Mouse (Mus musculus) ovary, postnatal 14 days (tissue): Measurements from ENCODE around the gene Tmem50a.

ENCODE experiments used
- DNase-seq: peaks from one replicate; pipeline ENCODE4 v3.0.0; 2022; ENCODE audit warnings: low spot score

Gene Tmem50a

DNA sequence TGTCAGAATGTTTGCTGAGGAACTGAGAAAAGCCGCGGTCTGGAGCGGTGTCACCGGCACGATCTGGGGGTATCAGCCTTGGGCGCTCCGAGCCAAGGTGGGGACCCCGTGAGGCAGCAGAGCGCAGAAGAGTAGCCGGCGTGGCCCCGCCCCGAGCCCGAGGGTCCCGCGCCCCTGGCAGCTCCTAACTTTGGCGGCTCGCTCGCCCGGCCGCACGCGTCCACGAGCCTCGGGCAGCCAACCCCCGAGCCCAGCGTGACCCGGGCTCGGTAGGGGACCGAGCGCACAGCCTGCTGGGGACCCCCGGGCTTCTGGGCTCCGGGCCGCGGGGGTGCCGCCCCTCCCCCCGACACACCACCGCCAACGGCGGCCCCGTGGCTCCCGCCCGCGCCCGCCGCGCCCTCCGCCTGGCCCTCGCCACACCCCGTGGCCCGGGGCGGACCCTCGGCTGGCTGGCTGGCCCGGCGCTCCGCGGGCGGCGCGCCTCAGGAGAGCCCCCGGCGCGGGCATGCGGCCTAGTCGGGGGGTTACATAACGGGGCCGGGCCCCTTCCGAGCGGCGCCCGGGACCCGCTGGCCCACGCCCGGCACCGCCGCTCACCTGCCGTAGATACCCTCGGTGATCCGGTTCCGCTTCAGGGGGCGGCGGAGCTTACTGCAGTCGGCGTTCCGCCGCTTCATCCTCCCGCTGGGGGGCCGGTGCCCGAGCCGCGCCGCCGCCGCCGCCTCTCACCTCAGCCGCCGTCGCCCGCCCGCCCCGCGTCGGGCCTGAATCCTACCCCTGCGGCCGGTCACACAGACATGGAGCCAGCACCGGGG, 62.2 kb downstream of the Tmem50a start:
- DNase-seq: peak; percentile 13

DNA sequence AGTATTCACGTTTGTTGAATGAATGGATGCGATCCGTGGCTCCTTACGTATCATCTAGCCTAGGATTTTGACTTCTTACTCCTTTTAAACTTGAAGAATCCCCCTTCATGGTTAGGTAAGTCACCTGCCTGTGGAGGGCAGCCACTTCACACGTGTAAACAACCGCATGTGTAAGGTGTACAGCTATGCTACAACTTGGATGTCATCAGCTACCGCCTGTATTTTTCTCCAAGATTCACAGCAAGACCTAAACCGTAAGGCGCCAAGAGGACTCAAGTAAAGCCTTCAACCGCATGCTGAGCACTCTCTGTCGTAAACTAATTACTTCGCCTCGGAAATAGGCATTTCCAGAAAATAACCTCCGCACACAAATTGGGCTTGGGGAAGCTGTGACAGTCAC, 62.9 kb downstream of the Tmem50a start:
- no peak for DNase-seq

DNA sequence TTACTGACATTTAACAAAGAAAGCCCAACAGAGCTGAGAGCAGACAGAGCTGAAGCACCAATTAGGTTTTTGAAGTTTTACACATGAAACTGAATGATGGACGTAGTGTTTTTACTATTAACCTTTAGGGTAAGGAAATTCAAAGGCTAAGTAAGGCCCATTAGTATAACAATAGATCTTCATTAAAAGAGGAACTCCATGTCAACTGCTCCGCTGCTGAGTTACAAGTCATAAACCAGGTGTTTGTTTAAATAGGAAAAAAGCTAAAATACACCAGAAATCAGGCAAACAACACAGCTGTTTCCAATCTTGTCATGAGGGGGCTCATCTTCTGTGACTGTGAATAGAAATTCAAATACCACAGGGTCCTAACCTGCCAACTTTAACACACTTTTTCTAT, 63.6 kb downstream of the Tmem50a start:
- DNase-seq: no peak

DNA sequence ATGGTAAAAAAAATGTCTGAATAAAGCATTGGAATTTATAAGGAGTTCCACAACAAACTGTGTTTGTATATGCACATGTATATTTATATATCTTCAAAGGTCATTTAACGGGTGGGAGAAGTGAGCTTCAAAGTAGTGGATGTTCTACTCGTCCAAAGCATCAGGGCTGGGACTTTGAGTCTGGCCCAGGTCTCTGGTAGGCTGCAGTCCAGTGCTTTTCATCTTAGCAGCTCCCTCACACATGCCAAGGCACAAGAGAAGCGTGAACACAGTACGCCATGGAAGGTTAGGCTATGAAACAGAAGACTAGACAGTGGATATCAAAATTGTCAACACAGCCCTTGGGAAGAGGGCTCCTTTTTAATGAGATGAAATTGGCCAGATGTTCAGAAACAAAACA, 64.3 kb downstream of the Tmem50a start:
- DNase-seq: no peak
